Mouse (Mus musculus) gastrocnemius, postnatal 36 days (tissue): ENCODE results near the gene Pet100. TPM values are rescaled to one million over a fixed set of nuclear protein-coding genes. Genes with fewer than 3 reads are reported as not detected.

Experiments
- DNase-seq, 2 experiments: peaks; one replicate each; pipeline ENCODE4 v3.0.0; 2022
- intact Hi-C: fragments of 180-260 bp; cut with DNase I; formaldehyde crosslinking; loops from one replicate; pipeline ENCODE4 v1.15.1; 2025
- total RNA-seq, 2 experiments: library from RNA; stranded (reverse); gene quantifications; 2 replicates each; pipeline ENCODE4 v1.2.3; 2021

Pet100 gene
- total RNA-seq, 2 experiments from 2014 or later, result 73.8 to 77.0 TPM

DNA sequence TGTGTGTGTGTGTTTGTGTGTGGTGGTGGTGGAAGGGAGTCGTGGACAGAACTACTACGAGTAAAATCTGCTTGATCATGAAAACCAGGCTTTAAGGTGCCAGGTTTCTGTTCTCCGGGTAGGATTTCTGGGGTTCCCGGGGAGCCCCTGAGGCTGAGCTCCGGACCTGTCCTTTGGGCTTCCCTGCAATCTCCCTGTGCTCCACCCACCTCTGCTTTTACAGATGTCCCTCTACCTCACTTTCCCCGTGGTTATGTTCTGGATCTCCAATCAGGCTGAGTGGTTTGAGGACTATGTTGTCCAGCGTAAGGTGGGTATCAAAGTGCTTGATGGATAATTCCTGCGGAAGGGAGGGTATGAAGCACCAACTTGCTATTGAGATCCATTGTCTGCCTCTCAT lies 771 bp downstream of the Pet100 start:
- intact Hi-C loops, result no loop called here
- no peak for DNase-seq

DNA sequence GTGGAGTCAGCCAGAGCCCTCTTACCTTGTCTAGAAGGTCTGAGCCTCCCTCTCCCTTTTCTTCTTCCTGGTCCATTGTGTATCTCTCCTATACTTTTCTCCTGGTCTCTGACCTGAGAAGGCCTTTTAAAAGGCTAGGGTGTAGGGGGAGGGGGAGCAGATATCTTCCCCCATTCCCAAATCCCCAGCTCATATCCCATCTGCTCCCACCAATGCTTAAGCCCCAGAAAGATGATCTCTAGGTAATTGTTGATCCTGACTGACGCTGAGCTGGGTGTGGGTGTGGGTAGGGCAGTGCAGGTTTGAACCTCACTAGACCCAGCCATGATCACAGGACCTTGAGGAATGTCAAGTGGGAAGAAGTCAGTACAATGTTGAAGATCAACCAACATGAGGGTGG lies 4.1 kb downstream of the Pet100 start, which contains the start of gene Pcp2:
Gene Pcp2, minus strand, starts transcription at position 101 of the 400 bp plus-strand sequence.
- no peak for DNase-seq
- intact Hi-C loops, result loop anchor here (5.0 kb wide), 1 partner anchor 47 kb away; the partner anchor contains the start of gene Fcor

DNA sequence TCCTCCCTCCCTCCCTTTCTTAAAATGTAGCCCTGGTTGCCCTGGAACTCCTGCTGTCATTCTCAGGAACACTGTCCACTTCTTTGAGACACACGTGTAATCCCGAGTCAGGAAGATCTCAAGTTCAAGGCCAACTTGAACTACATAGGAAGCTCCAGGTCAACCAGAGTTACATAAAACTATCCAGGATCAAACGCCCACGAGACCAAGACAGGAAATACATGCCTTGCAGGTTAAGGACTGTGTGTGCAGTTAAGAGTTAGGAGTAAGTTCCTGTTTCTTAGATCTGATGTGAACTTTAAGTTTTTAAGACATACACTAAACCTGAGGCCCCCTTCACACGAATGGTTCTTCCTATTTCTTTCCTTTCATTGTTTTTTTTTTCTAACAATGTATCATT lies 5.6 kb downstream of the Pet100 start:
- intact Hi-C loops, result loop anchor here (5.0 kb wide), 1 partner anchor 45 kb away; the partner anchor contains the start of gene Fcor
- DNase-seq, result no peak

DNA sequence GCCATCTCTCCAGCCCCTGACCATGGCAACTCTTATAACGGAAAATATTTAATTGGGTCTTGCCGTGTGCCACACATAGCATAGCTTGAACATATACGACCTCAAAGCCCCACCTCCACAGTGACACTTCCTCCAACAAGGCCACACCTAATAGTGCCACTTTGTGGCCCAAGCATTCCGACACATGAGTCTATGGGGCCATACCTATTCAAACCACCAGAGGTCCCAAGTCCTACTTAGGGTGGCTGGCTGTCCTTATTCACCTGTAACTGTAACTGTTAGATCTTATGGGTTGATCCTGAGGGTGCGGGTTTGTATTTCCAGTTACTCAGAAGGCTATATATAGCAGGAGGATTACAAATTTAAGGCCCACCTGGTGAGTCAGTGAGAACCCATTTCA lies 6.7 kb downstream of the Pet100 start:
- DNase-seq, result no peak
- intact Hi-C loops, result loop anchor here (5.0 kb wide), 1 partner anchor 44 kb away; the partner anchor contains the start of gene Fcor

DNA sequence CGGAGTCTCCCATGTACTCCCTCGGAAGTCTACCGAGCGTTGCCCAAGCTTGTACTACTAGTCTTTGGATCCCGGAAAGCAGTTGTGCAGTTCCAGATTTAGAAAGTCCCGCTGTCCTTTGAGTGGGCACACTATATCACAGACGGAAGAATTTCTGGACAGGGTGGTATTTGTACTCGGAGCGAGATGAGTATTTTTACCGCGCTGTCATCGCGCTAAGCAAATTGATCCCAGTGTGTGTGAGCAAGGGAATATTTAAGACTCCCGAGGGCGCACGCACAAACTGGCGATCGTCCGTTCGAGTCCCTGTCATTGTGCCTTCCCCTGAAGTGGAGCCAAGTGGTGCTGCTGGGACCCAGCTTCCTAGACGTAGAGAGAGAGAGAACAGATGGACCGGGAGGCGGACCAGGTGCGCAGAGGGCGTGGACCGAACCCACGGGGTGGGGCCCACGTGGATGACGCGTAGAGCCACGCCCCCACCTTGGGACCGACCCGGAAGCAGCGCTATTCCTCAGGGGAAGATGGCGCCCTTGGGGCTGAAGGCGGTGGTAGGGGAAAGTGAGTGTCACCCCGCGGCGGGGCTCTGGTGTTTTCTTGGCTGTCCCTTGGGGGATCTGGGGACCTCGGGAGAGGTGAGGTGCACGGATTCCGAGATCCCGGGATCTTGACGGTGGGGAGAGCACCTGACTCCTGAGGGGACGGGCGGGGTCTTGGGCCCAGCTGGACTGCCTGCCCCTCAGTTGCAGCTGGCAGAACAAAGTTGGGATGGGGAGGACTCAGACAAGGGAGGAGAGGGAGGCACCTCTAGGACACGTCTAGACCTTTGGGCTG lies 9.5 kb downstream of the Pet100 start, which contains the start of gene Stxbp2:
Gene Stxbp2, plus strand, starts transcription at position 309 of the 831 bp plus-strand sequence.
- intact Hi-C loops, result no loop called here
- no peak for DNase-seq

DNA sequence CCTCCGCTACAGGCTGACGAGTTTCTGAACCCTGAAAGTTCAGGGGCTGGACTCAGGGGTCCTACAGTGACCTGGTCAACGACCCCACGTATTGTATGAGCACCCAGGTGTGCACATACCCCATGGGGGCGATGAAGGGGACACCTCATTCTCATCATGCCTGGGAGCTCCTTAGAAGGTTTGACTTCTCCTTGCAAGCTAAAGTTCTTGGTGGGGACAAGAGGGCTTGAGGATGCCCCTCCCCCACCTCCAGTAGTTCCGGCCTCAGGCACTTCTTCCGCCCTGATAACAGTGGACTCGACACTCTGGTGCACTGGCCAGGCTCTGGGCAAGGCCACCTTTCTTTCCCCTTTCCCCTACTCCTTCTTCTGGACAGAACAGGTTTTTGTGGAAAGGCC lies 10.1 kb downstream of the Pet100 start:
- no peak for DNase-seq
- intact Hi-C loops, result no loop called here

DNA sequence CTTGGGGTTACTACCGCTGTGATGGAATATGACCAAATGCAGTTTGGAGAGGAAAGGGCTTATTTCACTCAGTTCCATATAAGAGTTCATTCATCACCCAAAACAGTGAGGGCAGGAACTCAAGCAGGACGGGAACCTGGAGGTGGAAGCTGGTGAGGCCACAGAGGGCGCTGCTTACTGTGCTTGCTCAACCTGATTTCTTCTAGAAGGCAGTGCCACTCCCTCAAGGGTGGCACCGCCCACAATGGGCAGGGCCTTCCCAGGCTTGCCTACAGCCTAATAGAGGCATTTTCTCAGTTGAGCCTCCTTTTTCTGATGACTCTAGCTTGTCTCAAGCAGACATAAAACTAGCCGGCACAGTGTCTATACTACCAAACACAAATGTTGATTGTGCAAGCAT lies 24.5 kb downstream of the Pet100 start:
- DNase-seq, result peak in 1 of 2 experiments; percentile 15
- intact Hi-C loops, result no loop called here

DNA sequence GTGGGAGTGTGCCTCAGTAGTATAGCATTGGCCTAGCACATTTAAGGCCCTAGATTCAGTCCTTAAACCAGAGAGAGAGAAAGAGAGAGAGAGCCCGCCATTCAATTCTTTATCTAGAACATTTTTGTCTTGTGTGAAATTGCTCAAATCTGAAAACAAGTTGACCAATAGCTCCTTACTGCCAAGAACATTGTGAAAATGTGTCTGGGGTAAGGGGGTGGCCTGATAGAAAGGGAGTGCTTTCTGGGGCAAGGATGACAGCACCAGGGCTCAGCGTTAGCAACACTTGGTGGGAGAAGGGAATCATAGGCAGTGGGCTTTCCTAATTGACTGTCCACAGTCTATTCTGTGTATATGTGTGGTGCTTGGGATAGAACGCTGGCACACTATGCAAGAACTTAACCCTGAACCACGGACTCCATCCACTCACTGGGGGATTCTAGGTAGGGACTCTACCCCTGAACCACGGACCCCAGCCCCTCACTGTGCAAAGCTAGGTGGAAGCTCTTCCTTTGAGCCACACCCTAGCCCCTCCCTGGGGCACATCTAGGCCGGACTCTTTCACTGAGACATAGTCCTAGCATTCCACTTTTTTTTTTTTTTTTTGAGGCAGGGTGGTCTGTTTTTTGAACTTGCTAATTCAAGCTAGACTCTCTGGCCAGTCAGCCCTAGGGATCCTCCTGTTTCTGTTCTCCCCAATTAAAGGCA lies 25.6 kb downstream of the Pet100 start:
- intact Hi-C loops, result no loop called here

DNA sequence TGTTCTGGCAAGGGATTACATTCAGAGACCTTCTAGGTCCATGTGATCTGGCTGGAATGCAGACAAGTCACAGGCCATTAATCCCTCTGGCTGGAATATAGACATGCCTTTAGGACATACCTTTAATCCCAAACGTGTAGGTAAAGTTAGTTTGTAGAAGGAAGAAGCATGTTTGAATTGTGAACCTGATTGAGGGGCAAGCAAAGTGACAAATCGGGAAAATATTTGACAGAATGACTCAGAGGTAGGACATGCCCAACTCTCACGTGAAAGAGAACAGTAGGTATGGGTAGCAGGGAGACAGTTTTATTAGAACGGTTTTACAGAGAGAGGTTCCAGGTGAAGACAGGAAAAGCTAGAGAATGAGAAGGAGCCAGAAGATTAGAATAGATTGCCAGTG lies 26.2 kb downstream of the Pet100 start:
- intact Hi-C loops, result no loop called here
- no peak for DNase-seq

More for the DNA sequence above, 25.6 kb downstream of the Pet100 start:
- no peak for DNase-seq

DNA sequence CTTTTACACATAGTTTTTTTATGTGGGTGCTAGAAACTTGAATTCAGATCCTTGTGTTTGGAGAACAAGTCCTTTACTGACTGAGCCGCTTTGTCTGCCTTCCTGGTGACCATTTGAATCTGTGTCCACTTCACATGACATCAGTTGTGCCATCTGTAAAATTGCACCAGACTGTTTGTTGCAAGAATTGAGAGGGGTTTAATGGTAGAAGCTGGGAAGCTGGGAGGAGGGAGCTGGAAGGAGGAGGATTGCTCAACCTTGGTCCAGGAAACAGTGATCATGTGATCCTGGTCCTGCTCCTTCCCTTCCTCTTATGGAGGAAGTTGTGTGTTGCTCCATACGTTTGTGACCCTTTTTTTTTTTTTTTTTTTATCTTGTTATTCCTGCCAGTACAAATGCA lies 26.9 kb downstream of the Pet100 start:
- intact Hi-C loops, result no loop called here
- no peak for DNase-seq

DNA sequence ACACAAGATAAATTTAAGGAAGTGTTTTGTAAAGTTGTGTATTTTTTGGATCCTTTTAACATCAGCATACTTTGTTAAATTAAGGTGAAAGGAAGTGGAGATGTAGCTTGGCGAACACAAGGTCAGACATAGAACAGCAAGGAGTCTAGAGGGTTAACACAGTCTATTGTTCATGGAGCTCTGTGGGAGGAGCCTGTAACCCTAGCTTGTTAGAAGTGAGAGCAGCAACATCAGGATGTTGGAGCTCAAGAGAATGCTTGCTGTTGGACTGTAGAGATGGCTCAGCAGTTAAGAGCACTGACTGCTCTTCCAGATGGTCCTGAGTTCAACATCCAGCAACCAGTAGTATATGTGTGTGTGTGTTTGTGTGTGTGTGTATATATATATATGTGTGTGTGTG lies 27.6 kb downstream of the Pet100 start:
- intact Hi-C loops, result no loop called here
- no peak for DNase-seq

DNA sequence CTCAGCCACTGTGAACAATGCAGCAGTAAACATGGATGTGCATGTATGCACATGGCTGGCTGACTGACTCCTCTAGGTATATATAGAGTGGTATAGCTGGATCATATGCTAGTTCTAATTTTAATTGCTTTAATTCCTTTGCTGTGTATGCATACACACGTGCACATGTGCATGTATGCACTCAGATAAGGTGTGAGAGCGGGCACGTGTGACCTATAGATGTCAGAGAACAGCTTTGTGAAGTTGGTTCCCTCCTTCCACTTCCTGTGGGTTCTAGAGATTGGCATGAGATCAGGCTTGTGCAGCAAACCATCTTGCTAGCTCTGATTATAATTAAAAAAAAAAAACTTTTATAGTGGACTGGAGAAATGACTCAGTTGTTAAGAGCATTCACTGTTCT lies 31.5 kb downstream of the Pet100 start:
- intact Hi-C loops, result no loop called here
- DNase-seq, result no peak

DNA sequence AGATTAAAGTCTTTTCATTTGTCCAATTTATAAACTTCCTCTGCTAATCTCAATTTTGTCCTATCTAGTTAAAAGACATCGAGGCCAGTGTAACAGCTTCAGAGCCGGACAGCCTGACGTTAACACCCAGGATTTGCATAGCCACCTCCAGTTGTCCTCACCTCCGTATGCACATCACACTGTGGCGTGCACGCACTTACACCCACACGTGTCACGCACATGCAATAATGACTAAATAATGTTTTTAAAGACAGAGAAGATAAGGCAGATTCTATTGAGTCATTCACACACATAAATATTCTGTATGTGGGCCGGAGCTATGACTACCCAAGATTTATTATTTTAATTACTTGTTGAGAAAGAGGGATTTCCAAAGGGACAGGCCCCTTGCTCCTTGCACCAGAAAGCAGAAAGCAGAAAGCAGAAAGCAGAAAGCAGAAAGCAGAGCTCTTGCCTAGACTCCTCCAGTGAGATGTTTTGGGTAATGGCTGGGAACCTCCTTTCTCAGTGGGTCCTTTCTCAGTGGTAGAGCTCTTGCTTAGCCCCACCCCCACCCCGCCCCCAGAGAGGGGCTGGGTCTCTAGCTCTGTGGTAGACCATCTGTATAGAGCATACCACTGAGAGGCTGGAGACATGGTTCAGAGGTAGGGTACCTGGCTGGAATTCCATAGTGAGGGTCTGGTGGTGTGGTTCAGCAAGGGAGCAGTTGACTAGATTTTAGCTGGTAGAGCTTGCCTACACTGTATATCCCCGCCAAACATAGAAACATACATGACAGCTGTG lies 33.6 kb downstream of the Pet100 start:
- no peak for DNase-seq

DNA sequence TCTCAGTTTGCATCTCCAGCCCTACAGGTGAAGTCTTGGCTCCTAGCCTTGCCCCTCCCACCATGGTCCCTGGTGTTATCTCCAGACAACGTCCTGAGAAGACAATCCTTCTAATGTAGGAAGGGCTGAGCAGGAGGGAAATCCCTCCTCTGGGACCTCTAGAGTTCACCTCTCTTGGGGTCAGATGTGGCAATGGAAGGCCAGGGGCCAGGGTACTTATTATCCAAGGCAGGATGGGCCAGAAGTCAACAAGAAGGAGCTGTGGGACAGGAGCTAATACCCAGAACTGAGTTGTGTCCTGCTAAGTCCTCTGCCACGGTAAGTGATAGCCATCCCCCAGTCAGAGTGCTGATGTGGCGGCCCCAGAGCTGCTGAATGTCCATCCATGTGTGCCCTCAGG lies 34.2 kb downstream of the Pet100 start, which contains the start of gene Retn:
Gene Retn, plus strand, starts transcription at position 245 of the 400 bp plus-strand sequence.
- intact Hi-C loops, result no loop called here

More for the DNA sequence above, 33.6 kb downstream of the Pet100 start:
- intact Hi-C loops, result no loop called here

DNA sequence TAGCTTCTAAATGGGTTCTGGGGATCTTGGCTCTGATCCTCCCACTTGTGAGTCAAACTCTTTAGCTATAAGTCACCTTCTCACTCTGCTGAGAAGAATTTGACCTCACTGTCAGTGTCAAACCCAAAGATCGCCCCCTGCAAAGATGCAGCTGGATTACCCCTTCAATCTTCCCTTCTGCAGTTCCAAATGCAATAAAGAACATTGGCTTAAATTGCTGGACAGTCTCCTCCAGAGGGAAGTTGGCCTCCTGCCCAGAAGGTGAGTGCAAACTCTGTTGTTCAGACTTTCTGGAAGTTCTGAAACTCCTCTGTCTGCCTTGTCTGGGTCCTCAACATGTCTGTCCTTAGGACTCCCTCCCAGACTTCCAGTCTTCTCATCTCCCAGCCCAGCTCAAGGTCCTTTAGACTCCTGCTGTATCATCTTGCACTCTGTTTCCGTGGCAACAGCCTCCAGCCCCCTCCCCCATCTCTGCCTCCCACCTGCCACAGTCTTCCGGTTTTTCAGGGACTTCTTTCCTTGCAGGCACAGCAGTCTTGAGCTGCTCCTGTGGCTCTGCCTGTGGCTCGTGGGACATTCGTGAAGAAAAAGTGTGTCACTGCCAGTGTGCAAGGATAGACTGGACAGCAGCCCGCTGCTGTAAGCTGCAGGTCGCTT lies 35.5 kb downstream of the Pet100 start:
- DNase-seq, result no peak
- intact Hi-C loops, result no loop called here

More for the DNA sequence above, 34.2 kb downstream of the Pet100 start, which contains the start of gene Retn:
- no peak for DNase-seq

DNA sequence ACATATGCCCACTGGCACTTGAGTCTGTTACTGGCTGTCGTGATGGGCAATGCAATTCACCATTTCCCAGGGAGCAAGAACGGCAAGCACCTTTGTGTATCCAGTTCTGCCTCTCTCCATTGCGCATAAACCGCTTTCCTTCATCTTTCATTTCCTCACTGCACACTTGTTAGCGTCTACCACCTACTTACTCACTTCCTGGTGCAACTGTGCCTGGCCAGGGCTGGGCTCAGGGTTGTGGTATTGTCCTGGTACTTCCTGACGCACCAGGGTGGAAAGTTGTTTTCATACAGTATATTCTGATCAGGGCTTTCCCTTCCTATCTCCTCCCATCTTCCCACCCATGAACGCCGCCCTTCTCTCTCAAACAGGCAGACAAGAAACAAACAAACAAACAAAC lies 39.5 kb downstream of the Pet100 start:
- no peak for DNase-seq
- intact Hi-C loops, result no loop called here

DNA sequence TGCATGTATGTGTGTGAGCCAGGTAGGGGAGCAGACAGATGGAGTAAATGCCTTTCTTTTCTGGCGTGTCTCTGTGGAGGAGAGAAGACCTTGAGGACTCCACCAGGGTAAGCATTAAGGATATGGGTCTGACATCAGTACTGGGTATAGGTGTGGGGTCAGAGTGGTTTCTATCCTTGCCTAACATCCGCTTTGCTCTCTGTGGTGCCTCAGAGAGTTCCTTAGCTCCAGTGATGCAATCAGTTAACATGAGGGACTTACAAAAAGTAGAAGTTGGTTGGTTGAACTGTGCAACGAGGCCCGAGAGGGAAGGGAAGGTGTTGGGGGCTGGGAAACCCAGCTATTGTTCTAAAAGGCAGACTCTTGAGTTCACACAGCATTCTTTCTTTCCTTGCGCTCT lies 43.1 kb downstream of the Pet100 start:
- intact Hi-C loops, result no loop called here
- DNase-seq, result no peak

DNA sequence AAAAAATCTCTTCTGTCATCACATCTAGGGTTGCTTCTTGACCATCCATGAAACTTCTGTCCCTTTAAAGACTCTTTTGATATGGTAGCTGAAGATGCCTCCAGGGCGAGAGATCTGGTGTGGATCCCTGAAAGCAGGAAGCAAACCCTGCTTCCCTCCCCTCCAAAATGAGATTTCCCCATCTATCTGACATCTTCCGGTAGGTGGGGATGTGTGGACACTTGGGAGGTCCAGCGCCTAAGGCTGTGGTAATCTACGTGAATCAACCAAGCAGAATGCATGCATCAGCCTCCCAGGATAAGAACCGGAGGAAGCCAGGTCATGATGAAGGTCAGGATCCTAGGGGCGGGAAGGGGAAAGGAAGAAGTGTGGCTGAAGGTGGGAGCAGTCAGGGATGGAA lies 44.2 kb downstream of the Pet100 start, which contains the start of gene Mcemp1:
Gene Mcemp1, plus strand, starts transcription at position 248 of the 400 bp plus-strand sequence.
- intact Hi-C loops, result no loop called here
- DNase-seq, result no peak

DNA sequence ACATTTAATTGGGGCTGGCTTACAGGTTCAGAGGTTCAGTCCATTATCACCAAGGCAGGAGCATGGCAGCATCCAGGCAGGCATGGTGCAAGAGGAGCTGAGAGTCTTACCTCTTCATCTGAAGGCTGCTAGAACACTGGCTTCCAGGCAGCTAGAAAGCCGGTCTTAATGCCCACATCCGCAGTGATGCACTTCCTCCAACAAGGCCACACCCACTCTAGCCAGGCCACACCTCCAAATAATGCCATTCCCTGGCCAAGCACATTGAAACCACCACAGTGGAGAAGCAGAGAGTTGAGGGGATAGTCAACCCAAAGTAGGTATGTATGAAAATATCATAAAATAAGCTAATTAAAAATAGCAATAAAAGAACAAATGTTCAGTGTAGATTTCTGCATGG lies 49.0 kb downstream of the Pet100 start:
- intact Hi-C loops, result loop anchor here (5.0 to 10.0 kb wide), 2 partner anchors 43 to 206 kb away; partner anchors contain the start of genes Pcp2 and Pex11g
- DNase-seq, result no peak
